Mouse (Mus musculus) MEL (cell line): Measurements from ENCODE around the gene Adam22.

ENCODE experiments used
- CHD2 ChIP-seq: IDR thresholded peaks from 2 replicates; pipeline ENCODE4 v1.6.1; 2011; ENCODE audit warnings: low read length, improper control_type of control experiment
- CTCF ChIP-seq, 3 experiments: IDR thresholded peaks in 2 of 3; conservative IDR thresholded peaks in 1 of 3; 2 replicates each; pipeline ENCODE4 v1.5.1; 2011 to 2012; ENCODE audit warnings: low read length in 3 of 3, low read depth in 2 of 3, mild to moderate bottlenecking in 2 of 3, improper control_type of control experiment in 1 of 3, inconsistent platforms in 1 of 3, mixed read lengths in 1 of 3, moderate library complexity in 1 of 3; ENCODE audit not compliant: control insufficient read depth in 1 of 3, insufficient read depth in 1 of 3, poor library complexity in 1 of 3, severe bottlenecking in 1 of 3
- MAX ChIP-seq: IDR thresholded peaks from 2 replicates; pipeline ENCODE4 v1.6.1; 2011; ENCODE audit warnings: low read length, improper control_type of control experiment
- MAZ ChIP-seq: IDR thresholded peaks from 2 replicates; pipeline ENCODE4 v1.6.1; 2012; ENCODE audit warnings: low read depth, mild to moderate bottlenecking, inconsistent platforms, low read length, improper control_type of control experiment
- MEF2A ChIP-seq: IDR thresholded peaks from 2 replicates; pipeline ENCODE4 v1.6.1; 2014; ENCODE audit warnings: low read depth, mild to moderate bottlenecking, inconsistent platforms, low read length, improper control_type of control experiment; ENCODE audit not compliant: poor library complexity, insufficient replicate concordance, severe bottlenecking; ENCODE audit errors: extremely low read depth
- NELFE ChIP-seq: IDR thresholded peaks from 2 replicates; pipeline ENCODE4 v1.6.1; 2011; ENCODE audit warnings: low read depth, low read length, improper control_type of control experiment
- POLR2A ChIP-seq, 2 experiments: IDR thresholded peaks; 2 replicates each; pipeline ENCODE4 v1.6.1; 2011 to 2012; ENCODE audit warnings: low read length in 2 of 2, mild to moderate bottlenecking in 2 of 2, control low read depth in 1 of 2, improper control_type of control experiment in 1 of 2, low read depth in 1 of 2, moderate library complexity in 1 of 2; ENCODE audit not compliant: control insufficient read depth in 1 of 2, insufficient read depth in 1 of 2, poor library complexity in 1 of 2
- ZKSCAN1 ChIP-seq: IDR thresholded peaks from 2 replicates; pipeline ENCODE4 v1.6.1; 2012; ENCODE audit warnings: low read depth, mild to moderate bottlenecking, inconsistent platforms, low read length, improper control_type of control experiment, moderate library complexity

DNA sequence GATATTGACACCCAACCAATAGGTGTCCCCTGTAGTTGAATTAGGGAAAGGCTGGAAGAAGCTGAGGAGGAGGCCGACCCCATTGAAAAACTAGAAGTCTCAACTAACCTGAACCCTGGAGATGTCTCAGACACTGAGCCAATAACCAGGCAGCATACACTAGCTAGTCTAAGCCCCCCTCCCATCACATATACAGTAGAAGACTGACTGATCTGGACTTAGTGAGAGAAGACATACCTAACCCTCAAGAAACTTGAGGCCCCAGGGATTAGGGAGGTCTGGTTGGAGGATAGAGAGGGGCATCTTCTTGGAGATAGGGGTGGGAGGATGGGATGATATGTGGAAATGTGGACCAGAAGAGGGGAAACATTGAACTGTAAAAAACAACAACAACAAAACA, 110.6 kb downstream of the Adam22 start:
- no peak for TF ChIP-seq MEF2A
- no peak for TF ChIP-seq MAX
- no peak for TF ChIP-seq POLR2A (IDR thresholded peaks at IDR 0.05; ENCODE audit: control insufficient read depth in 1 of 2, insufficient read depth in 1 of 2, low read depth in 1 of 2, low read length in 2 of 2, poor library complexity in 1 of 2)
- TF ChIP-seq ZKSCAN1 = no peak
- TF ChIP-seq CTCF (IDR thresholded peaks at IDR 0.05 in 2 of 3, conservative IDR thresholded peaks at IDR 0.05 in 1 of 3; ENCODE audit: control insufficient read depth in 1 of 3, insufficient read depth in 1 of 3, low read depth in 2 of 3, low read length in 3 of 3, poor library complexity in 1 of 3, severe bottlenecking in 1 of 3) = no peak
- no peak for TF ChIP-seq MAZ
- TF ChIP-seq CHD2 = no peak
- TF ChIP-seq NELFE = no peak
